Comparison of ENCODE assay signal across 33 mouse cellular contexts in genomic region chr7:45118336-45118735, GRCm38 (mm10). TPM values are rescaled to one million over a fixed set of nuclear protein-coding genes. Genes with fewer than 3 reads are reported as not detected.
DNase-seq lines count a peak whose midpoint lies in the region; ATAC-seq and TF ChIP-seq lines count a peak whose summit lies in the region.
"Had no signal": no experiment of that assay in that cellular context is flagged by ENCODE, and none has a peak within 500 bp of the region (broad histone marks: within the 10 kb centered on the region; RNA-seq: fewer than 3 reads in every experiment).

No protein-coding gene starts in this region.

- peak overlapping the region; percentile 37; the same call in 1 of the 2 replicates for H3K27ac ChIP-seq in kidney, embryonic 14.5 days (ENCODE audit: low read depth, low read length)
- H3K27ac ChIP-seq in liver, embryonic 12.5 days, result peak overlapping the region; percentile 12; the same call in 1 of the 2 replicates
- no peak overlapping the region for H3K27ac ChIP-seq in liver, postnatal 0 days (ENCODE audit: low read depth)
- H3K27ac ChIP-seq in liver, embryonic 13.5 days, result peak overlapping the region; percentile 44; the same call in 1 of the 2 replicates
- H3K27ac ChIP-seq: embryonic facial prominence, embryonic 10.5 days; embryonic facial prominence, embryonic 15.5 days; forebrain, embryonic 13.5 days; heart, embryonic 13.5 days; hindbrain, embryonic 10.5 days; hindbrain, embryonic 15.5 days; macrophage; midbrain, embryonic 15.5 days; neural tube, embryonic 15.5 days had no signal

- WGBS in kidney, embryonic 14.5 days, result 81% methylated on average over 6 of the region's 6 CpGs
- 58% methylated on average over 6 of the region's 6 CpGs for WGBS in liver, embryonic 12.5 days (ENCODE audit: insufficient replicate concordance)
- 59% methylated on average over 6 of the region's 6 CpGs for WGBS in liver, postnatal 0 days (ENCODE audit: insufficient replicate concordance)
- 57% methylated on average over 6 of the region's 6 CpGs for WGBS in liver, embryonic 13.5 days (ENCODE audit: insufficient replicate concordance)

- peaks cover 42% of the 10 kb centered on the region for H3K36me3 ChIP-seq in kidney, embryonic 14.5 days (ENCODE audit: control insufficient read depth, insufficient read depth, low read length)
- peaks cover 51% of the 10 kb centered on the region for H3K36me3 ChIP-seq in liver, embryonic 12.5 days
- H3K36me3 ChIP-seq in liver, postnatal 0 days (replicated peaks; ENCODE audit: insufficient read depth, low read length), result peaks cover 33% of the 10 kb centered on the region
- peaks cover 46% of the 10 kb centered on the region for H3K36me3 ChIP-seq in liver, embryonic 13.5 days

- TF ChIP-seq CTCF in liver, postnatal 0 days (IDR thresholded peaks at IDR 0.05; ENCODE audit: low read depth), result no peak

- peaks cover 15% of the 10 kb centered on the region for H3K4me1 ChIP-seq in kidney, embryonic 14.5 days (ENCODE audit: control insufficient read depth, insufficient read depth, low read length)
- peaks cover 73% of the 10 kb centered on the region for H3K4me1 ChIP-seq in liver, embryonic 12.5 days
- H3K4me1 ChIP-seq in liver, postnatal 0 days (ENCODE audit: insufficient read depth), result peaks cover 22% of the 10 kb centered on the region
- H3K4me1 ChIP-seq in liver, embryonic 13.5 days (replicated peaks), result peaks cover 67% of the 10 kb centered on the region

- H3K9ac ChIP-seq in kidney, embryonic 14.5 days (ENCODE audit: low read depth, low read length), result no peak overlapping the region
- no peak overlapping the region for H3K9ac ChIP-seq in liver, embryonic 12.5 days
- H3K9ac ChIP-seq in liver, postnatal 0 days (replicated peaks), result no peak overlapping the region
- no peak overlapping the region for H3K9ac ChIP-seq in liver, embryonic 13.5 days
- H3K9ac ChIP-seq: embryonic facial prominence, embryonic 15.5 days; forebrain, embryonic 13.5 days; hindbrain, embryonic 15.5 days; midbrain, embryonic 15.5 days; neural tube, embryonic 15.5 days had no signal

- no peak overlapping the region for H3K4me3 ChIP-seq in kidney, embryonic 14.5 days (ENCODE audit: low read length)
- H3K4me3 ChIP-seq in liver, embryonic 12.5 days, result no peak overlapping the region
- no peak overlapping the region for H3K4me3 ChIP-seq in liver, postnatal 0 days (ENCODE audit: low read depth, low read length)
- H3K4me3 ChIP-seq in liver, embryonic 13.5 days (replicated peaks), result no peak overlapping the region
- H3K4me3 ChIP-seq: embryonic facial prominence, embryonic 10.5 days; embryonic facial prominence, embryonic 15.5 days; forebrain, embryonic 13.5 days; heart, embryonic 13.5 days; hindbrain, embryonic 10.5 days; hindbrain, embryonic 15.5 days; midbrain, embryonic 15.5 days; neural tube, embryonic 15.5 days had no signal

- no peaks in the 10 kb centered on the region for H3K9me3 ChIP-seq in kidney, embryonic 14.5 days (ENCODE audit: control insufficient read depth, low read length)
- no peaks in the 10 kb centered on the region for H3K9me3 ChIP-seq in liver, embryonic 12.5 days (replicated peaks)
- no peaks in the 10 kb centered on the region for H3K9me3 ChIP-seq in liver, postnatal 0 days (ENCODE audit: low read length)
- H3K9me3 ChIP-seq in liver, embryonic 13.5 days (replicated peaks), result no peaks in the 10 kb centered on the region
- H3K9me3 ChIP-seq: embryonic facial prominence, embryonic 10.5 days; embryonic facial prominence, embryonic 15.5 days; forebrain, embryonic 13.5 days; G1E; heart, embryonic 13.5 days; hindbrain, embryonic 10.5 days; hindbrain, embryonic 15.5 days; midbrain, embryonic 15.5 days; neural tube, embryonic 15.5 days had no signal

- H3K27me3 ChIP-seq in kidney, embryonic 14.5 days (ENCODE audit: control insufficient read depth, insufficient read depth, low read length), result no peaks in the 10 kb centered on the region
- H3K27me3 ChIP-seq in liver, embryonic 12.5 days (replicated peaks), result no peaks in the 10 kb centered on the region
- no peaks in the 10 kb centered on the region for H3K27me3 ChIP-seq in liver, postnatal 0 days (ENCODE audit: insufficient read depth, low read length)
- H3K27me3 ChIP-seq in liver, embryonic 13.5 days, result no peaks in the 10 kb centered on the region
- H3K27me3 ChIP-seq: embryonic facial prominence, embryonic 15.5 days; forebrain, embryonic 13.5 days; heart, embryonic 13.5 days; hindbrain, embryonic 15.5 days; midbrain, embryonic 15.5 days; neural tube, embryonic 15.5 days had no signal

- H3K4me2 ChIP-seq in kidney, embryonic 14.5 days (replicated peaks; ENCODE audit: low read depth, low read length), result no peak overlapping the region
- H3K4me2 ChIP-seq in liver, embryonic 12.5 days, result no peak overlapping the region
- no peak overlapping the region for H3K4me2 ChIP-seq in liver, postnatal 0 days (ENCODE audit: low read depth, low read length)
- H3K4me2 ChIP-seq in liver, embryonic 13.5 days, result no peak overlapping the region
- H3K4me2 ChIP-seq: embryonic facial prominence, embryonic 15.5 days; forebrain, embryonic 13.5 days; heart, embryonic 13.5 days; hindbrain, embryonic 15.5 days; midbrain, embryonic 15.5 days; neural tube, embryonic 15.5 days had no signal

- ATAC-seq in kidney, embryonic 14.5 days (ENCODE audit: low FRiP score, low TSS enrichment), result no peak
- no peak for ATAC-seq in liver, embryonic 12.5 days
- no peak for ATAC-seq in liver, postnatal 0 days
- no peak for ATAC-seq in liver, embryonic 13.5 days (ENCODE audit: low read depth)
- ATAC-seq: forebrain, embryonic 13.5 days; inflammation-experienced regulatory T-cells, adult 6 months; midbrain, embryonic 15.5 days had no signal

- DNase-seq in kidney, adult 9 months, result no peak
- DNase-seq in liver, postnatal 0 days, result no peak
- peak; percentile 79 for DNase-seq in R1 (ENCODE audit: low read depth, low spot score)
- no peak for DNase-seq in liver, embryonic 13.5 days
- no peak for DNase-seq in heart, postnatal 4 days
- DNase-seq: cerebellum, adult 2 months; cerebellum, postnatal 14 days; gastrocnemius, postnatal 10 days; heart, postnatal 10 days; kidney, postnatal 10 days; lung, adult 2 months; lung, postnatal 10 days; retina, postnatal 1 day; right cerebral cortex, postnatal 14 days; thymus, postnatal 25 days had no signal

- TF ChIP-seq EP300 in liver, postnatal 0 days (IDR thresholded peaks at IDR 0.05; ENCODE audit: low read depth), result no peak

RNA-seq across cellular contexts. Expression of gene Rps11, which starts 5.9 kb away (rescaled TPM):
- polyA plus RNA-seq in kidney, embryonic 14.5 days (2014; fragmentation: Nextera tagmentation; extraction: Ambion mirVana), result 1,882 and 1,923 TPM in 2 replicates
- 1,421 and 1,491 TPM in 2 replicates for polyA plus RNA-seq in liver, embryonic 12.5 days (2016; fragmentation: Nextera tagmentation; extraction: Ambion mirVana)
- polyA plus RNA-seq in liver, postnatal 0 days (2015; fragmentation: Nextera tagmentation; extraction: Ambion mirVana), result 681 and 696 TPM in 2 replicates
- polyA plus RNA-seq in liver, embryonic 13.5 days (2015; fragmentation: Nextera tagmentation; extraction: Ambion mirVana), result 1,277 and 1,372 TPM in 2 replicates
- 100 to 1,000 TPM; 846 to 864 TPM for total RNA-seq in heart, postnatal 4 days (2021)

RNA-seq across cellular contexts. Expression of gene Rpl13a, which starts 10.2 kb away (rescaled TPM):
- polyA plus RNA-seq in kidney, embryonic 14.5 days (2014; fragmentation: Nextera tagmentation; extraction: Ambion mirVana), result 1,416 and 1,603 TPM in 2 replicates
- polyA plus RNA-seq in liver, embryonic 12.5 days (2016; fragmentation: Nextera tagmentation; extraction: Ambion mirVana), result 1,134 and 1,149 TPM in 2 replicates
- polyA plus RNA-seq in liver, postnatal 0 days (2015; fragmentation: Nextera tagmentation; extraction: Ambion mirVana), result 938 and 993 TPM in 2 replicates
- polyA plus RNA-seq in liver, embryonic 13.5 days (2015; fragmentation: Nextera tagmentation; extraction: Ambion mirVana), result 972 and 1,063 TPM in 2 replicates
- total RNA-seq in heart, postnatal 4 days (2021), result 1,000 to 10,000 TPM; 1,039 to 1,207 TPM

RNA-seq across cellular contexts. Expression of gene Fcgrt, which starts 14.7 kb away (rescaled TPM):
- 48.9 and 67.4 TPM in 2 replicates for polyA plus RNA-seq in kidney, embryonic 14.5 days (2014; fragmentation: Nextera tagmentation; extraction: Ambion mirVana)
- polyA plus RNA-seq in liver, embryonic 12.5 days (2016; fragmentation: Nextera tagmentation; extraction: Ambion mirVana), result 26.6 and 26.9 TPM in 2 replicates
- polyA plus RNA-seq in liver, postnatal 0 days (2015; fragmentation: Nextera tagmentation; extraction: Ambion mirVana), result 150 and 154 TPM in 2 replicates
- 29.2 and 31.9 TPM in 2 replicates for polyA plus RNA-seq in liver, embryonic 13.5 days (2015; fragmentation: Nextera tagmentation; extraction: Ambion mirVana)
- 10 to 100 TPM; 35.3 to 41.1 TPM for total RNA-seq in heart, postnatal 4 days (2021)
- total RNA-seq: G1E had no signal
- polyA plus RNA-seq: G1E had no signal

RNA-seq across cellular contexts. Expression of gene Gm45713, which starts 17.7 kb away (rescaled TPM):
- 0.19 and 0.47 TPM in 2 replicates for polyA plus RNA-seq in kidney, embryonic 14.5 days (2014; fragmentation: Nextera tagmentation; extraction: Ambion mirVana)
- 0.27 and 0.59 TPM in 2 replicates for polyA plus RNA-seq in liver, embryonic 12.5 days (2016; fragmentation: Nextera tagmentation; extraction: Ambion mirVana)
- polyA plus RNA-seq in liver, postnatal 0 days (2015; fragmentation: Nextera tagmentation; extraction: Ambion mirVana), result 0.27 and 0.70 TPM in 2 replicates
- 0.12 and 0.37 TPM in 2 replicates for polyA plus RNA-seq in liver, embryonic 13.5 days (2015; fragmentation: Nextera tagmentation; extraction: Ambion mirVana)
- not detected for total RNA-seq in heart, postnatal 4 days (2021)
- total RNA-seq: adrenal gland, adult 18-20 months; gastrocnemius, postnatal 10 days; heart, postnatal 10 days; left cerebral cortex, postnatal 10 days; liver, adult 2 months; megakaryocyte-erythroid progenitor cell, adult 5-6 weeks had no signal
- polyA plus RNA-seq: embryonic facial prominence, embryonic 10.5 days; hindbrain, embryonic 15.5 days; liver, adult 2 months; macrophage; midbrain, embryonic 15.5 days; stomach, embryonic 16.5 days had no signal

RNA-seq across cellular contexts. Expression of gene Flt3l, which starts 17.9 kb away (rescaled TPM):
- 1.0 and 1.3 TPM in 2 replicates for polyA plus RNA-seq in kidney, embryonic 14.5 days (2014; fragmentation: Nextera tagmentation; extraction: Ambion mirVana)
- 5.1 and 5.7 TPM in 2 replicates for polyA plus RNA-seq in liver, embryonic 12.5 days (2016; fragmentation: Nextera tagmentation; extraction: Ambion mirVana)
- 2.0 and 2.3 TPM in 2 replicates for polyA plus RNA-seq in liver, postnatal 0 days (2015; fragmentation: Nextera tagmentation; extraction: Ambion mirVana)
- 4.5 and 5.4 TPM in 2 replicates for polyA plus RNA-seq in liver, embryonic 13.5 days (2015; fragmentation: Nextera tagmentation; extraction: Ambion mirVana)
- 1 to 10 TPM; 1.5 to 2.1 TPM for total RNA-seq in heart, postnatal 4 days (2021)
